11 mouse cellular contexts compared by ENCODE assay signal in genomic region chr3:122403860-122404557, GRCm38 (mm10).
"Had no signal": no experiment of that assay in that cellular context is flagged by ENCODE, and none has a peak within 500 bp of the region (broad histone marks: within the 10 kb centered on the region; RNA-seq: fewer than 3 reads in every experiment).

No protein-coding gene starts in this region.

- H3K27ac ChIP-seq: kidney, embryonic 15.5 days; left cerebral cortex, adult 2 months; limb, embryonic 15.5 days; liver, embryonic 13.5 days; midbrain, embryonic 12.5 days had no signal

- H3K9ac ChIP-seq: kidney, embryonic 15.5 days; limb, embryonic 15.5 days; liver, embryonic 13.5 days; midbrain, embryonic 12.5 days had no signal

- H3K4me1 ChIP-seq: midbrain, embryonic 12.5 days had no signal

- H3K4me2 ChIP-seq: kidney, embryonic 15.5 days; limb, embryonic 15.5 days; liver, embryonic 13.5 days; midbrain, embryonic 12.5 days had no signal

- H3K4me3 ChIP-seq: kidney, embryonic 15.5 days; left cerebral cortex, adult 2 months; limb, embryonic 15.5 days; liver, embryonic 13.5 days; midbrain, embryonic 12.5 days had no signal

- DNase-seq: kidney, adult 2 months; kidney, postnatal 14 days; liver, embryonic 13.5 days; lung, adult 18-20 months; right cerebral cortex, adult 18-20 months; right cerebral cortex, postnatal 25 days; thymus, postnatal 14 days had no signal

- H3K36me3 ChIP-seq: kidney, embryonic 15.5 days; limb, embryonic 15.5 days; liver, embryonic 13.5 days; midbrain, embryonic 12.5 days had no signal

- H3K27me3 ChIP-seq: kidney, embryonic 15.5 days; limb, embryonic 15.5 days; liver, embryonic 13.5 days had no signal

- H3K9me3 ChIP-seq: kidney, embryonic 15.5 days; limb, embryonic 15.5 days; liver, embryonic 13.5 days; midbrain, embryonic 12.5 days had no signal
